Mouse (Mus musculus) retina, embryonic 14.5 days (tissue): ENCODE results near the gene Ino80e.
A peak's percentile ranks its signal among the peaks of the same experiment; 100 is the strongest.

Experiments used
- DNase-seq: peaks from one replicate; pipeline ENCODE4 v3.0.0-alpha.2; 2015; ENCODE audit warnings: low spot score

The Ino80e gene

GRCm38 (mm10) chr7:126856741-126857420 lies 5.3 kb downstream of the Ino80e start:
- no peak for DNase-seq

- no peak for DNase-seq
Observed at GRCm38 (mm10) chr7:126855641-126856040, 6.5 kb downstream of the Ino80e start.

- no peak for DNase-seq
Observed at GRCm38 (mm10) chr7:126853454-126853853, 8.7 kb downstream of the Ino80e start.

- no peak for DNase-seq
Observed at GRCm38 (mm10) chr7:126851192-126851591, 11.0 kb downstream of the Ino80e start.

- DNase-seq = no peak
Observed at GRCm38 (mm10) chr7:126850161-126850560, 12.0 kb downstream of the Ino80e start.

- no peak for DNase-seq
Observed at GRCm38 (mm10) chr7:126848794-126849193, 13.4 kb downstream of the Ino80e start.

GRCm38 (mm10) chr7:126847421-126848398 lies 14.5 kb downstream of the Ino80e start:
- DNase-seq = peak; percentile 82

GRCm38 (mm10) chr7:126847116-126847420 lies 15.1 kb downstream of the Ino80e start, which contains the start of gene Doc2a:
TSS of gene Doc2a (plus strand) at chr7:126847416.
- DNase-seq = peak; percentile 36

- DNase-seq = peak; percentile 75
Observed at GRCm38 (mm10) chr7:126845516-126845915, 16.7 kb downstream of the Ino80e start.

GRCm38 (mm10) chr7:126843276-126843675 lies 18.9 kb downstream of the Ino80e start:
- no peak for DNase-seq

GRCm38 (mm10) chr7:126833294-126833693 lies 28.9 kb downstream of the Ino80e start:
- DNase-seq = no peak

- peak; percentile 95 for DNase-seq
Observed at GRCm38 (mm10) chr7:126832036-126832598, 30.1 kb downstream of the Ino80e start.

- DNase-seq = no peak
Observed at GRCm38 (mm10) chr7:126831539-126831938, 30.6 kb downstream of the Ino80e start, which contains the start of gene 4930451I11Rik. TSS of gene 4930451I11Rik (minus strand) at chr7:126831639.

- no peak for DNase-seq
Observed at GRCm38 (mm10) chr7:126825952-126826351, 36.2 kb downstream of the Ino80e start.

GRCm38 (mm10) chr7:126825403-126825802 lies 36.8 kb downstream of the Ino80e start:
- DNase-seq = peak; percentile 54

- no peak for DNase-seq
Observed at GRCm38 (mm10) chr7:126823940-126824339, 38.2 kb downstream of the Ino80e start.

GRCm38 (mm10) chr7:126823202-126823711 lies 38.9 kb downstream of the Ino80e start:
- peak; percentile 65 for DNase-seq

GRCm38 (mm10) chr7:126822741-126823140 lies 39.4 kb downstream of the Ino80e start:
- no peak for DNase-seq

GRCm38 (mm10) chr7:126821835-126822511 lies 40.2 kb downstream of the Ino80e start:
- peak; percentile 94 for DNase-seq

GRCm38 (mm10) chr7:126818818-126819217 lies 43.4 kb downstream of the Ino80e start:
- no peak for DNase-seq

- no peak for DNase-seq
Observed at GRCm38 (mm10) chr7:126817595-126817994, 44.6 kb downstream of the Ino80e start.

GRCm38 (mm10) chr7:126816494-126816893 lies 45.7 kb downstream of the Ino80e start:
- no peak for DNase-seq
